Mouse (Mus musculus) liver, postnatal 0 days (tissue): Measurements from ENCODE around the gene 4933428G20Rik.

Experiments
- CTCF ChIP-seq: sonication (generic); IDR thresholded peaks from 2 replicates; pipeline ENCODE4 v1.5.1; 2016; ENCODE audit warnings: antibody characterized with exemption, low read depth
- EP300 ChIP-seq: IDR thresholded peaks from 2 replicates; pipeline ENCODE4 v1.6.1; 2016; ENCODE audit warnings: antibody characterized with exemption, low read depth, mild to moderate bottlenecking

DNA sequence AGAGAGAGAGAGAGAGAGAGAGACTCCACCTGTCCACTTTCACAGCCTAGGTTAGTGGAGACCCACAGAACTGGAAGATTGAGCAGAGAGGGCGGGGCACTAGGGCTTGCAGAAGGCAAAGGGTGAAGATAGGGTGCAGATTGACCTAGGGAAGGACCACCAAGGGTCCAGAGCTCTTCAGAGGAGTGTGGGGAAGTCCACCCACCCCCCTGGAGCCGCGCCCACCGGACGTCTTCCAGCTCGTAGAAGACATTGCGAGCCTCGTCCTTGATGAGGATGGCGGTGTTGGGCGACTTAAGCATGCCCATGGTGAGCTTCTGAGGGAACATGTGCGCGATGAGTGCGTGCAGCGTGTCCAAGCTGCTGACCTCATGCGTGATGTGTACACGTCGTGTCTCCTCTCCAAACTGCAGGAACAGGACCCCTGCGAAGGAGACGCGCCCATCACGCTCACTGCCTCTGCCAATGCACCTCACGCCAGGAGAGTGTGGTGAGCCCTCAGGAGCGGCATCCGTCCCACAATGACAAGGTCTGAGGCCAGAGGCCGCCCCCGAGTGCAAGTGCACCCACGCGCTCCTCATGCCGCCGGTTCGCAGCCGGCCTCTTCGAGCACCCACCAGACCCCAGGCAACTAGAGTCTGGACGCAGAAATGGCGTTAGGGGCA, 36.1 kb upstream of the 4933428G20Rik start:
- TF ChIP-seq CTCF = no peak
- TF ChIP-seq EP300 = no peak
